Mouse (Mus musculus) thymus, adult 18-20 months (tissue): ENCODE results near the gene Mindy4.
A peak's percentile ranks its signal among the peaks of the same experiment; 100 is the strongest.

Experiments used
- DNase-seq, 2 experiments: peaks; one replicate each; pipeline ENCODE4 v3.0.0; 2022; ENCODE audit warnings: mixed read lengths in 2 of 2

Gene Mindy4

GRCm38 (mm10) chr6:55344291-55345016 is 141.3 kb downstream of the Mindy4 start:
- no peak for DNase-seq

- DNase-seq, result no peak
Observed at GRCm38 (mm10) chr6:55345264-55345663, 142.1 kb downstream of the Mindy4 start.

- DNase-seq, result no peak
Observed at GRCm38 (mm10) chr6:55346491-55346890, 143.3 kb downstream of the Mindy4 start.

- DNase-seq, result no peak
Observed at GRCm38 (mm10) chr6:55347711-55348571, 144.8 kb downstream of the Mindy4 start.

- DNase-seq, result peak in 1 of 2 experiments; percentile 0
Observed at GRCm38 (mm10) chr6:55349231-55349630, 146.0 kb downstream of the Mindy4 start.

- peak in 1 of 2 experiments; percentile 0 for DNase-seq
Observed at GRCm38 (mm10) chr6:55350383-55350952, 147.3 kb downstream of the Mindy4 start.

GRCm38 (mm10) chr6:55351712-55352111 is 148.5 kb downstream of the Mindy4 start:
- DNase-seq, result no peak

GRCm38 (mm10) chr6:55353711-55354445 is 150.7 kb downstream of the Mindy4 start:
- DNase-seq, result no peak

- no peak for DNase-seq
Observed at GRCm38 (mm10) chr6:55354456-55355117, 151.4 kb downstream of the Mindy4 start.

- no peak for DNase-seq
Observed at GRCm38 (mm10) chr6:55355575-55355974, 152.4 kb downstream of the Mindy4 start.

GRCm38 (mm10) chr6:55356017-55356703 is 153.0 kb downstream of the Mindy4 start:
- peak in 1 of 2 experiments; percentile 1 for DNase-seq

GRCm38 (mm10) chr6:55356976-55357635 is 153.9 kb downstream of the Mindy4 start:
- no peak for DNase-seq

- peak in 1 of 2 experiments; percentile 2 for DNase-seq
Observed at GRCm38 (mm10) chr6:55357636-55358031, 154.5 kb downstream of the Mindy4 start.

GRCm38 (mm10) chr6:55358731-55359143 is 155.6 kb downstream of the Mindy4 start:
- DNase-seq, result peak in 1 of 2 experiments; percentile 2

GRCm38 (mm10) chr6:55362663-55363062 is 159.5 kb downstream of the Mindy4 start:
- no peak for DNase-seq

- DNase-seq, result no peak
Observed at GRCm38 (mm10) chr6:55367126-55367525, 163.9 kb downstream of the Mindy4 start.
